Mouse (Mus musculus) brain, embryonic 14.5 days (tissue): ENCODE results near the gene Slc8b1.

Experiments
- CTCF ChIP-seq: fragments of 200-500 bp; IDR thresholded peaks from 2 replicates; pipeline ENCODE4 v1.5.1; 2012; ENCODE audit warnings: inconsistent platforms, mild to moderate bottlenecking, moderate library complexity, borderline replicate concordance; ENCODE audit not compliant: insufficient read depth, insufficient read length; ENCODE audit errors: extremely low read depth
- POLR2A ChIP-seq: fragments of 200-500 bp; IDR thresholded peaks from 2 replicates; pipeline ENCODE4 v1.6.1; 2012; ENCODE audit warnings: mild to moderate bottlenecking, inconsistent platforms, borderline replicate concordance; ENCODE audit not compliant: poor library complexity, insufficient read depth, insufficient read length, severe bottlenecking; ENCODE audit errors: extremely low read depth

GRCm38 (mm10) chr5:120514754-120515153, 3.8 kb downstream of the Slc8b1 start:
- TF ChIP-seq POLR2A, result no peak
- TF ChIP-seq CTCF, result no peak
